Mouse (Mus musculus): ENCODE data around the gene Adprh. TPM values are rescaled to one million over a fixed set of nuclear protein-coding genes. Genes with fewer than 3 reads are reported as not detected.
A peak's percentile ranks its signal among the peaks of the same experiment; 100 is the strongest.
"Not testable (repeated sequence)": the region's sequence is repeated elsewhere in the genome, so short reads cannot be mapped to it uniquely, and the experiment has no call there.

Adprh gene
- total RNA-seq, 2 experiments from 2014 or later: 22.8 to 23.1 TPM

GRCm38 (mm10) chr16:38467091-38467916 lies 14.8 kb upstream of the Adprh start:
- no peak for DNase-seq
- intact Hi-C loops (cut with DNase I): no loop called here

- intact Hi-C loops (cut with DNase I): no loop called here
- DNase-seq: no peak
Measured at GRCm38 (mm10) chr16:38466089-38466488, 13.6 kb upstream of the Adprh start.

- no peak for DNase-seq
- intact Hi-C loops (cut with DNase I): no loop called here
Measured at GRCm38 (mm10) chr16:38463305-38463704, 10.8 kb upstream of the Adprh start.

- intact Hi-C loops (cut with DNase I): no loop called here
- DNase-seq: no peak
Measured at GRCm38 (mm10) chr16:38462161-38462560, 9.7 kb upstream of the Adprh start.

- DNase-seq: no peak
- intact Hi-C loops (cut with DNase I): no loop called here
Measured at GRCm38 (mm10) chr16:38461749-38462148, 9.2 kb upstream of the Adprh start.

GRCm38 (mm10) chr16:38459990-38460389 lies 7.5 kb upstream of the Adprh start:
- intact Hi-C loops (cut with DNase I): no loop called here
- DNase-seq: no peak

GRCm38 (mm10) chr16:38458600-38459280 lies 6.2 kb upstream of the Adprh start:
- intact Hi-C loops (cut with DNase I): no loop called here
- peak in 1 of 2 experiments; percentile 25 for DNase-seq

- no peak for DNase-seq
Measured at GRCm38 (mm10) chr16:38456812-38457567, 4.5 kb upstream of the Adprh start.

GRCm38 (mm10) chr16:38455511-38456418 lies 3.3 kb upstream of the Adprh start, which contains the start of gene Cd80:
Gene Cd80 (plus strand): TSS chr16:38455561.
- DNase-seq: no peak
- intact Hi-C loops (cut with DNase I): no loop called here

More at GRCm38 (mm10) chr16:38456812-38457567, 4.5 kb upstream of the Adprh start:
- intact Hi-C loops (cut with DNase I): no loop called here

GRCm38 (mm10) chr16:38454533-38455254 lies 2.2 kb upstream of the Adprh start:
- intact Hi-C loops (cut with DNase I): loop anchor here (5.0 kb wide), 2 partner anchors 62 to 77 kb away; no protein-coding TSS in a partner anchor
- DNase-seq: no peak

- intact Hi-C loops (cut with DNase I): loop anchor here (5.0 kb wide), 2 partner anchors 62 to 77 kb away; no protein-coding TSS in a partner anchor
- no peak for DNase-seq
Measured at GRCm38 (mm10) chr16:38453952-38454351, 1.4 kb upstream of the Adprh start.

GRCm38 (mm10) chr16:38453203-38453553 lies 675 bp upstream of the Adprh start:
- intact Hi-C loops (cut with DNase I): loop anchor here (5.0 kb wide), 2 partner anchors 61 to 76 kb away; no protein-coding TSS in a partner anchor
- DNase-seq: no peak

GRCm38 (mm10) chr16:38451421-38452205 lies 890 bp downstream of the Adprh start:
- intact Hi-C loops (cut with DNase I): loop anchor here (1.0 to 5.0 kb wide), 4 partner anchors 59 to 104 kb away; partner anchors contain the start of genes Gm21987 and Timmdc1
- no peak for DNase-seq

GRCm38 (mm10) chr16:38450707-38451106 lies 1.8 kb downstream of the Adprh start:
- DNase-seq: no peak
- intact Hi-C loops (cut with DNase I): loop anchor here (5.0 kb wide), 2 partner anchors 58 to 73 kb away; no protein-coding TSS in a partner anchor

GRCm38 (mm10) chr16:38448458-38448857 lies 4.0 kb downstream of the Adprh start:
- intact Hi-C loops (cut with DNase I): no loop called here
- no peak for DNase-seq

GRCm38 (mm10) chr16:38447366-38447765 lies 5.1 kb downstream of the Adprh start:
- intact Hi-C loops (cut with DNase I): no loop called here
- no peak for DNase-seq

- intact Hi-C loops (cut with DNase I); DNase-seq: not testable (repeated sequence)
Measured at GRCm38 (mm10) chr16:38446141-38446540, 6.4 kb downstream of the Adprh start.

GRCm38 (mm10) chr16:38445576-38445975 lies 6.9 kb downstream of the Adprh start:
- intact Hi-C loops (cut with DNase I): no loop called here
- no peak for DNase-seq
